Mouse (Mus musculus): ENCODE results near the gene Cyp1b1.

- TF ChIP-seq CTCF (IDR thresholded peaks at IDR 0.05; ENCODE audit: low read depth), result no peak
- TF ChIP-seq EP300 (optimal IDR thresholded peaks at IDR 0.05), result no peak
Measured at GRCm38 (mm10) chr17:79700871-79701270, 14.0 kb downstream of the Cyp1b1 start.
